Mouse (Mus musculus) layer of hippocampus, adult 9-11 months (tissue): Measurements from ENCODE around the gene Zfp940.
A peak's percentile ranks its signal among the peaks of the same experiment; 100 is the strongest.

Experiments used
- DNase-seq: peaks from one replicate; pipeline ENCODE4 v3.0.0; 2022

Gene Zfp940

GRCm38 (mm10) chr7:29807046-29807445, 46.4 kb downstream of the Zfp940 start:
- DNase-seq: no peak

GRCm38 (mm10) chr7:29792906-29793305, 60.6 kb downstream of the Zfp940 start:
- DNase-seq: no peak

GRCm38 (mm10) chr7:29785888-29786287, 67.6 kb downstream of the Zfp940 start:
- no peak for DNase-seq

- no peak for DNase-seq
Observed at GRCm38 (mm10) chr7:29785023-29785422, 68.4 kb downstream of the Zfp940 start.

- peak; percentile 85 for DNase-seq
Observed at GRCm38 (mm10) chr7:29783871-29784551, 69.5 kb downstream of the Zfp940 start, which contains the start of gene Zfp30. Gene Zfp30, plus strand, starts transcription at chr7:29783998.
